Mouse (Mus musculus): ENCODE results near the gene Snx22. TPM values are rescaled to one million over a fixed set of nuclear protein-coding genes. Genes with fewer than 3 reads are reported as not detected.

Snx22 gene
- polyA plus RNA-seq, 1 experiment from 2014 or later: 6.9 TPM

DNA sequence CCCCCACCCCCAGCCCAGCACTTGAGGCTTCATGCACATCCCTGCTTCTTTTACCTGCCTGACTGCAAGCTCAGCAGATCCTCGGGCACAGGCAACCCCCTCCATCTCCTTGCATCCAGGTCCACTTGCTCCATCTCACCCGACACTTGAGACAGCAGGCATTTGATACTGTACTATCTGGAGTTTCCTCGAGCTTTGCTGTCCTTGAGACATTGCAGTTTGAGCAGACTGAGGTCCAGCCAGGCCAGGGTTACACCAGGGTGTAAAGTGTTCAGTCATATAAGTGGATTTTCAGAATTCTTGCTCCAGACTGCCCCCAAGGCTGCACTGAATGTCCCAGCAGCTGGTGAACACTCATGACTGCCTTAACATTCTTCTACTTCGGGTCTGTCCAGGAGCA lies 27.2 kb downstream of the Snx22 start:
- H3K4me3 ChIP-seq: no peak overlapping the region
- WGBS: 92% methylated on average over 4 of the region's 4 CpGs
- H3K4me1 ChIP-seq (replicated peaks): no peaks in the 10 kb centered on the region
- no peaks in the 10 kb centered on the region for H3K27me3 ChIP-seq
- no peaks in the 10 kb centered on the region for H3K9me3 ChIP-seq
- no peak overlapping the region for H3K4me2 ChIP-seq
- no peak overlapping the region for H3K27ac ChIP-seq
- H3K36me3 ChIP-seq: peaks cover 48% of the 10 kb centered on the region
- H3K9ac ChIP-seq: no peak overlapping the region
- no peak for ATAC-seq (ENCODE audit: low FRiP score)

DNA sequence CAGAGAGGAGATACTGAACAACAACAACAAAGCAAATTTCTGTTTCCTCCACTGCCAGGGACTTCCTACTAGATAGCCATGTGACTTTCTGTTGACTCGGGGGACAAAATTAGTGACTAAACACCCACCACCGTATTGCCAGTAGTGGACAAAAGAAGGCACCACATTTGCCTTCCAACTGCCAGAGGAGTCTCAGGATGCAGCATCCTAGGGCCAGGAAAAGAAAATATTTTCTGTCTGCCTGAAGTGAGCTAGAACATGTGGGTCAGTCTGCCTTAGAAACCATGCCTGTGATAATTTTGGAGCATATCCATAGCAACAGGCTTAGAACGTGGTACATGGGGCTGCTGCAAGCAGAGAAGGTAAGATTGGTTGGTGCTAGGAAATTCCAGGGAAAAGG lies 28.7 kb downstream of the Snx22 start:
- ATAC-seq (ENCODE audit: low FRiP score): no peak
- H3K9me3 ChIP-seq: no peaks in the 10 kb centered on the region

DNA sequence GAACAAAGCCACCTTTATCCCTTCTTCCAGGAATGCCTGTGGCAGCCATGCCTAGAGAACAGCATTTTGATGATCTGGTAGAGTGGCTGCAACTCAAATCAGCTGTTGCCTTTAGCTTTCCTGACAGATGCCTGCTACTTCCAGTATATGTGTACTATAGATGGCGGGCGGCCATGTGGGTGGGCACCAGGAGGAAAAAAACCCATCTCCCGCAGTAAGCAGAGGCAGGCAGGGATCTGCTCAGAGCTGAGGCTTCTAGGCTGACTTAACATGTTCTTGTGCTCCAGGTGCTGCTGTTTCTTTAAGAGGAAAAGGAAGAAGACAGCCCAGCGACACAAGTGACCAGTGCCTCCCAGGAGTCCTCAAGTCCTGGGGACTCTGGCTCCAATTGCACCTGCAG lies 30.2 kb downstream of the Snx22 start:
- WGBS: 86% methylated on average over 4 of the region's 4 CpGs
- Histone ChIP-seq H3K27me3 (no peaks in the 10 kb centered on the region), H3K4me1 (replicated peaks) (no peaks in the 10 kb centered on the region), H3K4me2 (no peak overlapping the region), H3K9me3 (no peaks in the 10 kb centered on the region), H3K4me3 (no peak overlapping the region), H3K36me3 (peaks cover 56% of the 10 kb centered on the region), H3K9ac (no peak overlapping the region), H3K27ac (no peak overlapping the region)
- ATAC-seq (ENCODE audit: low FRiP score): no peak

More for the DNA sequence above, 28.7 kb downstream of the Snx22 start:
- H3K4me3 ChIP-seq: no peak overlapping the region
- no peaks in the 10 kb centered on the region for H3K4me1 ChIP-seq (replicated peaks)
- peaks cover 52% of the 10 kb centered on the region for H3K36me3 ChIP-seq
- no peak overlapping the region for H3K9ac ChIP-seq
- H3K27me3 ChIP-seq: no peaks in the 10 kb centered on the region
- 82% methylated on average over 3 of the region's 3 CpGs for WGBS
- no peak overlapping the region for H3K4me2 ChIP-seq
- H3K27ac ChIP-seq: no peak overlapping the region

DNA sequence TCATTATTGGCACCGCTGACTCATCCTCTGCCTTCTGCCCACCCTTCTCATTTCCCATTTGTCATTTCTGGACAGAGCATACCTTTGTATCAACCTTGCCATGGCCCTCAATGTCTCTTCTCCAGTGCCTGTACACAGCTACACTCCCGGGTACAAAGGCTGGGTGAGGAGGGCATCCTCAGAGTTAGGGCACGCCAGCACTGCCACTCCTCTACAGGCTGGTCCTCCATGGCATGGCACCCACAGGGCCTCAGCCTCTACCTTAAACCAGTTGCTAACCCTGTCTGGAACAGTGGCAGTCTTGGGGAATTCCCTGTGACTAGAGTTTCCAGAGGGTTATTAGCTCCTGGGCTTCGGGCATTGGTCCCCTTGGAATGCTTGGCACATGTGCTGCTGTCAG lies 30.9 kb downstream of the Snx22 start:
- ATAC-seq (ENCODE audit: low FRiP score): no peak
- no peaks in the 10 kb centered on the region for H3K9me3 ChIP-seq
- no peaks in the 10 kb centered on the region for H3K27me3 ChIP-seq
- H3K4me2 ChIP-seq: no peak overlapping the region
- H3K9ac ChIP-seq: no peak overlapping the region
- H3K36me3 ChIP-seq: peaks cover 56% of the 10 kb centered on the region
- no peak overlapping the region for H3K27ac ChIP-seq
- H3K4me3 ChIP-seq: no peak overlapping the region
- no peaks in the 10 kb centered on the region for H3K4me1 ChIP-seq (replicated peaks)
- WGBS: 94% methylated on average over 4 of the region's 4 CpGs

DNA sequence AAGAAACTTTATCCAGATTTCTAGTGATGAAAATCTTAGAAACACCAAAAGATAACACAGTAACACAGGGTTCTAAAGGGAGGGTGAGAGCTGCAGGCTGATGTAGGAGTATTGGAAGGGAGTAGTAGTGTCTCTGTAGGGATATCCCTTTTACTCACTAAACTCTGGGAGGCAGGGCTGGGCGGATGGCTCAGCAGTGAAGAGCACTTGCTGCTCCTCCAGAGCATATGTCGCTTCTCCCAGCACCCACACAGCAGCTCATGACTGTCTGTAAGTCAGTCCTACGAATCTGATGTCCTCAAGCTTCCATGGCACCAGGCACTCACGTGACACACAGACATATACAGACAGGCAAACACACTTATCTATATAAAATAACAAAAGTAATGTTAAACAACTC lies 31.4 kb downstream of the Snx22 start:
- ATAC-seq (ENCODE audit: low FRiP score): no peak
- H3K4me3 ChIP-seq: no peak overlapping the region
- H3K27ac ChIP-seq: no peak overlapping the region
- no peaks in the 10 kb centered on the region for H3K9me3 ChIP-seq
- H3K9ac ChIP-seq: no peak overlapping the region
- no peak overlapping the region for H3K4me2 ChIP-seq
- peaks cover 58% of the 10 kb centered on the region for H3K36me3 ChIP-seq
- no peaks in the 10 kb centered on the region for H3K4me1 ChIP-seq (replicated peaks)
- no peaks in the 10 kb centered on the region for H3K27me3 ChIP-seq
- 91% methylated on average over 4 of the region's 4 CpGs for WGBS

DNA sequence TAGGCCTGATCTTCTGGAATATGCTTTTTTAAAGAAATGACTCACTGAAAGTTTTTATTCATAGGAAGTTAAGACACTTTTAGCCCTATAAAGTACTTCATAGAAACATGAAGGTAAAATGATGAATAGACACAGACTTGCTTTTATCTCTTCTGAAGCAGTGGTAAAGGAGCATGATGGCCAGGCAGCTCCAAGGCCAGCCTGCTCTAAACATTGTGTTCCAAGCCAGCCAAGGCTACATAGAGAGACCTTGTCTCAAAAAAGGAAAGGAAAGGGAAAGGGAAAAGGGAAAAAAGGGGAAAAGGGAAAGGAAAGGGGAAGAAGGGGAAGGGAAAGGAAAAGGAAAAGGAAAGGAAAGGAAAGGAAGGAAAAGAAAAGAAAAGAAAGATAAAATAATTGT lies 48.9 kb downstream of the Snx22 start:
- Histone ChIP-seq H3K9ac (no peak overlapping the region), H3K4me1 (replicated peaks) (no peaks in the 10 kb centered on the region), H3K9me3 (no peaks in the 10 kb centered on the region), H3K4me3 (no peak overlapping the region), H3K4me2 (no peak overlapping the region), H3K27ac (no peak overlapping the region), H3K27me3 (no peaks in the 10 kb centered on the region), H3K36me3 (peaks cover 20% of the 10 kb centered on the region)
- no peak for ATAC-seq (ENCODE audit: low FRiP score)

Other genes starting within 250 kb of the Snx22 start
- gene Zfp609, start 242.2 kb downstream of the Snx22 start, polyA plus RNA-seq (2015; fragmentation: Nextera tagmentation; extraction: Ambion mirVana): 9.3 and 9.7 TPM in 2 replicates
- gene Pclaf, start 179.5 kb downstream of the Snx22 start, polyA plus RNA-seq (2015; fragmentation: Nextera tagmentation; extraction: Ambion mirVana): 36.9 and 42.1 TPM in 2 replicates
- gene Trip4, start 160.9 kb downstream of the Snx22 start, polyA plus RNA-seq (2015; fragmentation: Nextera tagmentation; extraction: Ambion mirVana): 33.6 and 33.8 TPM in 2 replicates
- gene Csnk1g1, start 160.8 kb downstream of the Snx22 start, polyA plus RNA-seq (2015; fragmentation: Nextera tagmentation; extraction: Ambion mirVana): 22.9 and 24.8 TPM in 2 replicates
- 376 and 380 TPM in 2 replicates for gene Ppib, start 9.5 kb downstream of the Snx22 start, polyA plus RNA-seq (2015; fragmentation: Nextera tagmentation; extraction: Ambion mirVana)
- 90.2 and 93.1 TPM in 2 replicates for gene Snx1, start 56.9 kb upstream of the Snx22 start, polyA plus RNA-seq (2015; fragmentation: Nextera tagmentation; extraction: Ambion mirVana)
- 91.2 and 94.1 TPM in 2 replicates for gene Ciao2a, start 56.9 kb upstream of the Snx22 start, polyA plus RNA-seq (2015; fragmentation: Nextera tagmentation; extraction: Ambion mirVana)
- 1.4 and 1.5 TPM in 2 replicates for gene Dapk2, start 88.5 kb upstream of the Snx22 start, polyA plus RNA-seq (2015; fragmentation: Nextera tagmentation; extraction: Ambion mirVana)